Mouse (Mus musculus) frontal cortex, postnatal 10 days (tissue): Measurements from ENCODE around the gene Tomm6.
"Not testable (repeated sequence)": the region's sequence is repeated elsewhere in the genome, so short reads cannot be mapped to it uniquely, and the experiment has no call there.

Source experiments
- DNase-seq, 2 experiments: peaks; one replicate each; pipeline ENCODE4 v3.0.0; 2022; ENCODE audit warnings: low spot score in 2 of 2, mixed read lengths in 1 of 2

Tomm6 gene

GRCm38 (mm10) chr17:47654346-47654745 lies 33.8 kb downstream of the Tomm6 start:
- not testable (repeated sequence) for DNase-seq

GRCm38 (mm10) chr17:47651953-47652352 lies 36.2 kb downstream of the Tomm6 start:
- DNase-seq: no peak

GRCm38 (mm10) chr17:47648966-47649365 lies 39.2 kb downstream of the Tomm6 start:
- DNase-seq: no peak

GRCm38 (mm10) chr17:47646683-47647082 lies 41.5 kb downstream of the Tomm6 start:
- peak; percentile 49 for DNase-seq

- DNase-seq: no peak
Measured at GRCm38 (mm10) chr17:47642992-47643391, 45.2 kb downstream of the Tomm6 start.
